In genomic region chr3:84428994-84429725, GRCm38 (mm10) we compare ENCODE assay signal across 10 mouse cellular contexts. TPM values are rescaled to one million over a fixed set of nuclear protein-coding genes. Genes with fewer than 3 reads are reported as not detected.
DNase-seq lines count a peak whose midpoint lies in the region; ATAC-seq lines count a peak whose summit lies in the region.
"Had no signal": no experiment of that assay in that cellular context is flagged by ENCODE, and none has a peak within 500 bp of the region (broad histone marks: within the 10 kb centered on the region; RNA-seq: fewer than 3 reads in every experiment).

No protein-coding gene starts in this region.

- no peak overlapping the region for H3K27ac ChIP-seq in midbrain, embryonic 14.5 days (replicated peaks; ENCODE audit: low read depth, low read length)
- H3K27ac ChIP-seq: hindbrain, embryonic 13.5 days; lung, embryonic 15.5 days had no signal

- no peak overlapping the region for H3K4me2 ChIP-seq in midbrain, embryonic 14.5 days (ENCODE audit: low read length)
- H3K4me2 ChIP-seq: hindbrain, embryonic 13.5 days; lung, embryonic 15.5 days had no signal

- ATAC-seq in erythroid progenitor cell, adult 5-6 weeks (replicated peaks; ENCODE audit: low FRiP score, poor library complexity, severe bottlenecking) = no peak
- no peak for ATAC-seq in midbrain, embryonic 14.5 days (ENCODE audit: low FRiP score, low TSS enrichment)
- ATAC-seq in megakaryocyte-erythroid progenitor cell, adult 5-6 weeks (replicated peaks; ENCODE audit: low FRiP score, low TSS enrichment, poor library complexity, severe bottlenecking) = no peak

- 95% methylated on average over 12 of the region's 12 CpGs for WGBS in midbrain, embryonic 14.5 days

- peak; percentile 24 to 28 for DNase-seq in frontal cortex, postnatal 36 days (ENCODE audit: low spot score in 2 of 2)
- DNase-seq in frontal cortex, postnatal 14 days (ENCODE audit: low spot score in 2 of 2) = no peak
- DNase-seq in adrenal gland, adult (ENCODE audit: inconsistent age in 2 of 2, low spot score in 1 of 2) = peak; percentile 84 to 91
- DNase-seq in kidney, adult 11 months = peak; percentile 80
- DNase-seq in lung, postnatal 10 days = peak; percentile 69
- DNase-seq in midbrain, embryonic 14.5 days = no peak

- no peaks in the 10 kb centered on the region for H3K27me3 ChIP-seq in midbrain, embryonic 14.5 days (ENCODE audit: control insufficient read depth, insufficient read depth, low read length)
- H3K27me3 ChIP-seq: hindbrain, embryonic 13.5 days; lung, embryonic 15.5 days had no signal

- H3K9me3 ChIP-seq in midbrain, embryonic 14.5 days (ENCODE audit: control insufficient read depth, low read length) = no peaks in the 10 kb centered on the region
- H3K9me3 ChIP-seq: hindbrain, embryonic 13.5 days; lung, embryonic 15.5 days had no signal

- H3K4me3 ChIP-seq in midbrain, embryonic 14.5 days (replicated peaks; ENCODE audit: low read depth, low read length) = no peak overlapping the region
- H3K4me3 ChIP-seq: hindbrain, embryonic 13.5 days; lung, embryonic 15.5 days had no signal

- H3K36me3 ChIP-seq in midbrain, embryonic 14.5 days (ENCODE audit: control insufficient read depth, insufficient read depth, low read length) = no peaks in the 10 kb centered on the region
- H3K36me3 ChIP-seq: hindbrain, embryonic 13.5 days; lung, embryonic 15.5 days had no signal

- no peaks in the 10 kb centered on the region for H3K4me1 ChIP-seq in midbrain, embryonic 14.5 days (ENCODE audit: control insufficient read depth, insufficient read depth, low read length)

- no peak overlapping the region for H3K9ac ChIP-seq in midbrain, embryonic 14.5 days (replicated peaks; ENCODE audit: low read length)
- H3K9ac ChIP-seq: hindbrain, embryonic 13.5 days; lung, embryonic 15.5 days had no signal

RNA-seq across cellular contexts. Expression of gene Fhdc1, which starts 51.1 kb away (rescaled TPM):
- 417 and 527 TPM in 2 replicates for total RNA-seq in erythroid progenitor cell, adult 5-6 weeks (2015; ENCODE audit: low replicate concordance)
- 189 and 211 TPM in 2 replicates for total RNA-seq in erythroid progenitor cell, adult 5-6 weeks (2017; ENCODE audit: low replicate concordance)
- 4.1 and 4.3 TPM in 2 replicates for polyA plus RNA-seq in midbrain, embryonic 14.5 days (2014; fragmentation: Nextera tagmentation; extraction: Ambion mirVana)
- total RNA-seq in megakaryocyte-erythroid progenitor cell, adult 5-6 weeks (2014; fragmentation: Nextera tagmentation) = 0.59 and 0.79 TPM in 2 replicates
- total RNA-seq in megakaryocyte-erythroid progenitor cell, adult 5-6 weeks (2017) = 1.6 and 2.0 TPM in 2 replicates

Comparison
In these comparisons a context has a peak if more than half of its experiments do, and no peak if none do; other contexts are left out.
1. DNase-seq: peak in frontal cortex, postnatal 36 days (2 of 2), adrenal gland, adult (2 of 2), kidney, adult 11 months (single experiment) and lung, postnatal 10 days (single experiment); none in frontal cortex, postnatal 14 days (0 of 2) and midbrain, embryonic 14.5 days (single experiment).
2. RNA of gene Fhdc1, which starts 51.1 kb away (total RNA-seq): 189 to 527 TPM in erythroid progenitor cell, adult 5-6 weeks; 0.59 to 2.0 TPM in megakaryocyte-erythroid progenitor cell, adult 5-6 weeks; every median in the first group is over 10 times any median in the second.